Mouse (Mus musculus) olfactory bulb, adult 2 months (tissue): ENCODE measurements around the gene Samd10. TPM values are rescaled to one million over a fixed set of nuclear protein-coding genes. Genes with fewer than 3 reads are reported as not detected.

Source experiments
- H3K27ac ChIP-seq: fragments of 200-500 bp; 2 replicates; pipeline ENCODE4 v1.5.1; 2012; ENCODE audit warnings: low read depth, low read length; ENCODE audit not compliant: insufficient read depth
- H3K4me1 ChIP-seq: fragments of 200-500 bp; 2 replicates; pipeline ENCODE4 v1.6.1; 2012; ENCODE audit warnings: low read length; ENCODE audit not compliant: control insufficient read depth, insufficient read depth
- H3K4me3 ChIP-seq: fragments of 200-500 bp; 2 replicates; pipeline ENCODE4 v1.5.1; 2012; ENCODE audit warnings: mild to moderate bottlenecking, low read depth, low read length, moderate library complexity; ENCODE audit not compliant: insufficient read depth
- CTCF ChIP-seq: fragments of 200-500 bp; IDR thresholded peaks from 2 replicates; pipeline ENCODE4 v1.5.1; 2012; ENCODE audit warnings: low read depth, mild to moderate bottlenecking, low read length, moderate library complexity; ENCODE audit not compliant: insufficient read depth
- POLR2A ChIP-seq: fragments of 200-500 bp; IDR thresholded peaks from 2 replicates; pipeline ENCODE4 v1.6.1; 2012; ENCODE audit warnings: mild to moderate bottlenecking, low read depth, low read length, moderate library complexity; ENCODE audit not compliant: insufficient read depth
- WGBS: fragments of 180-500 bp; shearing (Covaris S2); methylation state at CpG from one replicate; pipeline ENCODE4 v1.1.7; 2018; 5-methylcytosine and 5-hydroxymethylcytosine counted together
- polyA plus RNA-seq: library from polyadenylated mRNA; stranded (reverse); fragments of >200 nt; gene quantifications from 2 replicates; pipeline ENCODE4 v1.2.4, GENCODE M21; 2012; ENCODE audit warnings: low replicate concordance; ENCODE audit not compliant: missing spikeins, insufficient read depth, insufficient read length

The Samd10 gene
- polyA plus RNA-seq, 1 experiment: not detected

DNA sequence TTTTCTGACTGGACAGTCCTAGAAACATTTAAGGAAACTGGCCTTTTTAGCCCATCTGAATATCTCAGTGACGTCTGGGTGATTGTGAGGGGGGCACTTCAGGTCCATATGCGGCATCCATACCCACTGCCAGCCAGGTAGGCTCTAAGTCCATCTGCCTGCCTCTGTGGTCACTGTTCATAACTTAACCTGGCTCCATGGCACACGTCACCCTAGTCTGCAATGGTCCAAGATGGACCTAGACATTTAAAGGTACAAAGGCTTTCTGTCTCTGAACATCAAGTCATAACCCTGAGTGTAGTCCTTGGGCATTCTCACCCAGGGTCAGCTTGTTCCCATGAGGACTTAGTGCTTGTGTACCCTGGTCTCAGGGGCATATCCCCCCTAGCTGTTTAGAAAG lies 31.7 kb downstream of the Samd10 start:
- 89% methylated on average over 3 of the region's 3 CpGs for WGBS
- TF ChIP-seq CTCF: no peak
- TF ChIP-seq POLR2A: no peak
- Histone ChIP-seq H3K27ac (no peak overlapping the region), H3K4me3 (no peak overlapping the region), H3K4me1 (no peaks in the 10 kb centered on the region)

GRCm38 (mm10) chr2:181553772-181554171 lies 45.2 kb downstream of the Samd10 start:
- H3K4me1 ChIP-seq: peaks cover 6% of the 10 kb centered on the region; the same call in 1 of the 2 replicates
- H3K27ac ChIP-seq: no peak overlapping the region
- TF ChIP-seq POLR2A (no peak), CTCF (no peak)
- H3K4me3 ChIP-seq: no peak overlapping the region

DNA sequence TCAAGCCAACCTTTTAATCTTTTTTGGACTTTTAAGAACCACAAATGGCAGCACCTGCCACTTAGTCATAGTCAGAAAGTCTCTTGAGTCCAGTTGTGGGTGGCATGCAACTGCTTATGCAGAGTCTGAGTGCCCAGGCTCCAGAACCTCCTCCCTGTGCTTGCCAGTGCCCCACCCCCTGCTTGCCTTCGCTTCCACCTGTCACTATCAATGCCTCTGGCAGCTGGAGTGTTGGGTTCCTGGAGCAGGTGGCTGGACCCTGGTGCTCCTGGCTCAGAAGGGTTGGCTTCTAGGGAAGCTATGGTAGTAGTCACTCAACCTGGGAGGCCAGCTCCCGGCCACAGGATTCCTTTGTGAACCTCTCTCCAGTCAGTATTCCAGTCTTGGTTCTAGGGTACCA lies 48.8 kb downstream of the Samd10 start:
- no peak overlapping the region for H3K4me3 ChIP-seq
- H3K4me1 ChIP-seq: peaks cover 10% of the 10 kb centered on the region; the same call in 1 of the 2 replicates
- WGBS: 91% methylated on average over 2 of the region's 2 CpGs
- no peak for TF ChIP-seq POLR2A
- no peak overlapping the region for H3K27ac ChIP-seq

DNA sequence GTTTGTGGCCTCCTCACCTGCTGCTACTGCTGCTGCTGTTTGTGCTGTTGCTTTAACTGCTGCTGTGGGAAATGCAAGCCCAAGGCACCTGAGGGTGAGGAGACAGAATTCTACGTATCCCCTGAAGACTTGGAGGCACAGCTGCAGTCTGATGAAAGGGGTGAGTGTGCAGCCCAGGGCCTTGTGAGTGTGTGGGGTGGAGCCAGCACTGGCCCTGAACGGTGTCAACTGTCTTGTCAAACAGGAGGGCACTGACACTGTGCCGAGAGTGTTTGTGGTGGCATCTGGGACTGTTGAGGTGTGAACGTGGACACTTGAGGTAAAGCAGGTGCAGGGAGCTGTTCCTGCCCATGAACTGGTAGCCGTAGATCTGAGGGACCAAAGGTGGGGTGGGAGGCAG lies 50.3 kb downstream of the Samd10 start:
- H3K27ac ChIP-seq: no peak overlapping the region
- TF ChIP-seq CTCF: no peak
- 65% methylated on average over 5 of the region's 5 CpGs for WGBS
- H3K4me1 ChIP-seq: peaks cover 10% of the 10 kb centered on the region; the same call in 1 of the 2 replicates
- no peak overlapping the region for H3K4me3 ChIP-seq

DNA sequence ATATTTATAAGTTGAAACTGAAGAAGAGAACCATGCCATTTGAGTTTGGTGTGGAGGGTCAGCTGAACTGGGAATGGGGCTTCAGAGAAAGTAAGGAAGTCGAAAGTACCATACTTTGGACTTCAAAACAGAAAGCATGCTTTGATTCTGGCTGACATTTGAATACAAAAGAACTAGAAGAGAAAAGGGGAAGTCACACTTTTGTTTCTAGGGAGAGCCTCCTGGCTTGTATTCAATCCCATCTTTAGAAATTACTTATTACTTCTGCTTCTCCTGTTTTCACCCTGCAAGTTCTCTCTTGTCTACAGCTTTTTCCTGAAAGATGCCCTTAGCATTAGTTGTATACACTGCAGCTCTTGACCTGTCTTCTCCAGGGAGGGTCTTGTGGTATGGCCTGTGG lies 50.8 kb downstream of the Samd10 start:
- Histone ChIP-seq H3K4me1 (peaks cover 10% of the 10 kb centered on the region; the same call in 1 of the 2 replicates), H3K4me3 (no peak overlapping the region), H3K27ac (no peak overlapping the region)
- TF ChIP-seq POLR2A (no peak), CTCF (no peak)
- 56% methylated on average over 1 of the region's 1 CpGs for WGBS

- TF ChIP-seq POLR2A (no peak), CTCF (no peak)
- Histone ChIP-seq H3K27ac (no peak overlapping the region), H3K4me3 (no peak overlapping the region), H3K4me1 (peaks cover 12% of the 10 kb centered on the region; the same call in 1 of the 2 replicates)
- 94% methylated on average over 7 of the region's 7 CpGs for WGBS
Observed at GRCm38 (mm10) chr2:181546142-181546541, 52.9 kb downstream of the Samd10 start.

Other genes with a start within 250 kb of the Samd10 start
- 445 TPM in 1 of 2 replicates, not detected in the other for gene Zgpat, start 234.3 kb downstream of the Samd10 start, polyA plus RNA-seq
- not detected in 2 replicates for gene Arfrp1, start 233.8 kb downstream of the Samd10 start, polyA plus RNA-seq
- gene Lime1, start 219.1 kb downstream of the Samd10 start, polyA plus RNA-seq: not detected in 2 replicates
- gene Zbtb46, start 139.8 kb downstream of the Samd10 start, polyA plus RNA-seq: not detected in 2 replicates
- not detected in 2 replicates for gene Abhd16b, start 106.0 kb downstream of the Samd10 start, polyA plus RNA-seq
- gene Tpd52l2, start 102.1 kb downstream of the Samd10 start, polyA plus RNA-seq: 317 TPM in 1 of 2 replicates, not detected in the other
- gene Dnajc5, start 78.7 kb downstream of the Samd10 start, polyA plus RNA-seq: 347 and 447 TPM in 2 replicates
- not detected in 2 replicates for gene Uckl1, start 14.3 kb downstream of the Samd10 start, polyA plus RNA-seq
- gene Prpf6, start 7.3 kb downstream of the Samd10 start, polyA plus RNA-seq: not detected in 2 replicates
- gene Zfp512b, start 6.4 kb downstream of the Samd10 start, polyA plus RNA-seq: not detected in 2 replicates
- not detected in 2 replicates for gene Gm29797, start 57.8 kb upstream of the Samd10 start, polyA plus RNA-seq
- not detected in 2 replicates for gene Sox18, start 72.4 kb upstream of the Samd10 start, polyA plus RNA-seq
- not detected in 2 replicates for gene Tcea2, start 81.1 kb upstream of the Samd10 start, polyA plus RNA-seq
- gene Rgs19, start 94.8 kb upstream of the Samd10 start, polyA plus RNA-seq: not detected in 2 replicates
- not detected in 2 replicates for gene Lkaaear1, start 99.2 kb upstream of the Samd10 start, polyA plus RNA-seq
- gene Oprl1, start 115.8 kb upstream of the Samd10 start, polyA plus RNA-seq: not detected in 2 replicates
- gene Myt1, start 164.1 kb upstream of the Samd10 start, polyA plus RNA-seq: not detected in 2 replicates
- 289 TPM in 1 of 2 replicates, not detected in the other for gene Pcmtd2, start 238.6 kb upstream of the Samd10 start, polyA plus RNA-seq